Mouse (Mus musculus) forebrain, embryonic 12.5 days (tissue): ENCODE results near the gene Nploc4. TPM values are rescaled to one million over a fixed set of nuclear protein-coding genes. Genes with fewer than 3 reads are reported as not detected.

Experiments
- ATAC-seq: fragments of 200-750 bp; cut with Nextera tagmentation; 2 replicates; pipeline ENCODE4 v1.8.0; 2017; ENCODE audit warnings: moderate TSS enrichment; ENCODE audit not compliant: low FRiP score
- H3K27ac ChIP-seq: fragments of 300-500 bp; sonication (generic); 2 replicates; pipeline ENCODE4 v1.5.1; 2016; ENCODE audit warnings: mild to moderate bottlenecking
- H3K27me3 ChIP-seq: fragments of 300-500 bp; sonication (generic); 2 replicates; pipeline ENCODE4 v1.6.1; 2016; ENCODE audit warnings: mild to moderate bottlenecking
- H3K36me3 ChIP-seq: fragments of 300-500 bp; sonication (generic); replicated peaks from 2 replicates; pipeline ENCODE4 v1.6.1; 2016; ENCODE audit warnings: mild to moderate bottlenecking
- H3K4me1 ChIP-seq: fragments of 300-500 bp; sonication (generic); 2 replicates; pipeline ENCODE4 v1.6.1; 2016
- H3K4me2 ChIP-seq: fragments of 300-500 bp; sonication (generic); 2 replicates; pipeline ENCODE4 v1.6.1; 2016; ENCODE audit warnings: mild to moderate bottlenecking, moderate library complexity
- H3K4me3 ChIP-seq: fragments of 300-500 bp; sonication (generic); replicated peaks from 2 replicates; pipeline ENCODE4 v1.5.1; 2016; ENCODE audit warnings: mild to moderate bottlenecking
- H3K9ac ChIP-seq: fragments of 300-500 bp; sonication (generic); 2 replicates; pipeline ENCODE4 v1.6.1; 2016; ENCODE audit warnings: mild to moderate bottlenecking
- H3K9me3 ChIP-seq: fragments of 300-500 bp; sonication (generic); 2 replicates; pipeline ENCODE4 v1.6.1; 2016
- WGBS: fragments of 180-500 bp; shearing (Covaris S2); methylation state at CpG from one replicate; pipeline ENCODE4 v1.1.7; 2016; 5-methylcytosine and 5-hydroxymethylcytosine counted together
- polyA plus RNA-seq: library from polyadenylated mRNA; unstranded; fragments of >200 nt; fragmentation: Nextera tagmentation; extraction: Ambion mirVana; gene quantifications from 2 replicates; pipeline ENCODE4 v1.2.1, GENCODE M21; 2016

Gene Nploc4
- polyA plus RNA-seq, 1 experiment from 2014 or later: 50.8 TPM

DNA sequence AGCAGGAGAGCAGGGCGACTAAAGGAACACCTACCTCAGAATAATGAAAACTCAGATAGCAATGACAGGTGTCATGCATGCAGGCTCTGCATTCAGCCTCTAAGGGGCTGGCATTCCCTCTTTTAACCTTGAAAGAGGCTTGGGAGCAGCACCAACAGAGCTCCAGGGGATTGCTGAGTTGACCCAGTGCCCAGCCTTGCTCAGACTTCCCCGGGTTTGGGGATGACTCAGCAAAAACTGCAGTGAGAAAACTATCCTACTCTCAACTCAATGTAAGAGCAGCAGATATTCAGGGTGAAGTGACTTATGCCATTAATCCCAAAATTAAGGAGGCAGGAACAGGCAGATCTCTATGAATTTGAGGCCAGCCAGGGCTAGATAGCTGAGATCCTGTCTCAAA is 50.4 kb downstream of the Nploc4 start:
- H3K36me3 ChIP-seq: peaks cover 77% of the 10 kb centered on the region
- ATAC-seq: no peak
- WGBS: 76% methylated on average over 2 of the region's 2 CpGs

DNA sequence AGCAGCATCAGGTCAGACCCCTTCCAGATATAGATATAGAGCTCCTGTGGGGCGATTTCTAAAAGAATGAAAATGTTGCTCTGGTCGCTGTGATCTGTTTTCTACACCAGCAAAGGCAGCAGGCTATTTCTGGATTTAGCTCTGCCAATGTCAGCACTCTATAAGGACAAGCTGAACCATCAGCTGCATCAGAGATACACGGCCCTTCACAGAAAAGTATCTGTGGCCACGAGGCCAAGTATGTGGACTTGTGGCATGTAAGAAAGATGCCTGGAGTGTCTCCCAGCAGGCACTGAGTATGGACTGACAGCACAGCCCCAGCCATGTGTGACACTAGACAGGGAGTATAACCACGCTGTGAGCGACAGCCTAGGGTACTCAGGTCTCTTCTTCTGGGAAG is 50.9 kb downstream of the Nploc4 start:
- 92% methylated on average over 6 of the region's 6 CpGs for WGBS
- Histone ChIP-seq H3K4me3 (no peak overlapping the region), H3K27me3 (no peaks in the 10 kb centered on the region), H3K27ac (no peak overlapping the region), H3K9ac (no peak overlapping the region), H3K36me3 (peaks cover 80% of the 10 kb centered on the region), H3K9me3 (no peaks in the 10 kb centered on the region), H3K4me2 (no peak overlapping the region), H3K4me1 (no peaks in the 10 kb centered on the region)
- no peak for ATAC-seq

More for the DNA sequence above, 50.4 kb downstream of the Nploc4 start:
- Histone ChIP-seq H3K4me3 (no peak overlapping the region), H3K9ac (no peak overlapping the region), H3K27me3 (no peaks in the 10 kb centered on the region), H3K4me1 (no peaks in the 10 kb centered on the region), H3K27ac (no peak overlapping the region), H3K4me2 (no peak overlapping the region), H3K9me3 (no peaks in the 10 kb centered on the region)

DNA sequence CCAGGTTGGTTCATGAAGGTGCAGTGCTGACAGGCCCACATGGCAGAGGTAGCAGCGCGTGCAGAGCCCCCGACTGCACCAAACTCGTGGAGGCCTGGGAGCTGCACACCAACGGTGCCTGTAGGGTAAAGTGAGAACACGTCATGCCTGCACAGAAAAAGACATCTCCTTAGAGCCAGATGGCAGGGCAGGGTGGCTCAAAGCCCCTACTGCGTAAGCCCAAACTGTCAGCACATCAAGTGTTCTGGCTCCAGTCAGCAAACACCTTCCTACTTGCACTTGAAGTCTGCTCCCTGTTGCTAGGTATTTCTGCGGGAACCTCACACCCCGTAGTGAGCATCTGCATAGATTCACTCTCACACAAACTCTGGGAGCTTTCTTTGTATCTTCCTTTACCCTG is 55.0 kb downstream of the Nploc4 start:
- Histone ChIP-seq H3K4me1 (peaks cover 17% of the 10 kb centered on the region), H3K27ac (no peak overlapping the region), H3K9ac (no peak overlapping the region), H3K9me3 (no peaks in the 10 kb centered on the region), H3K36me3 (peaks cover 74% of the 10 kb centered on the region), H3K27me3 (no peaks in the 10 kb centered on the region), H3K4me3 (no peak overlapping the region), H3K4me2 (no peak overlapping the region)
- WGBS: 96% methylated on average over 9 of the region's 9 CpGs
- no peak for ATAC-seq

DNA sequence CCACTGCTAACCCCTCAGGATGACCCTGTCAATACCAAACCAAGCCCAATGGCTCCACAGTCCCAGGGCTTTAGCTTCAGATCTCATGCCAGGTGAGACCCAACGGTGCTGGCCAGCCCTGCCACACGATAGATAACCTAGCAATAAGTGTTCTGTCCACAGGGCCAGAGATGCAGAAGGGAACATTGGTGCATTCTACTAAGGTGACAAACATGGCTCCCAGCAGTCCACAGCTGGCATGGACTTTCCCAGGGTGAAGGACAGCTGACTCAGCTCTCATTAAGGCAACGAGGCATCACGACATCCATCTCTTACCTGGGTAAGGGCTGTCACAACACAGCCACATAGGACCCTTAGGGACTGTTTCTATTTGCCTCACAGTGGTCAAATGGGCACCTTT is 56.4 kb downstream of the Nploc4 start:
- peaks cover 24% of the 10 kb centered on the region for H3K4me1 ChIP-seq
- no peak overlapping the region for H3K9ac ChIP-seq
- no peaks in the 10 kb centered on the region for H3K27me3 ChIP-seq
- 95% methylated on average over 4 of the region's 4 CpGs for WGBS
- no peak overlapping the region for H3K4me2 ChIP-seq
- ATAC-seq: no peak
- peaks cover 73% of the 10 kb centered on the region for H3K36me3 ChIP-seq
- no peak overlapping the region for H3K4me3 ChIP-seq
- no peak overlapping the region for H3K27ac ChIP-seq
- no peaks in the 10 kb centered on the region for H3K9me3 ChIP-seq

GRCm38 (mm10) chr11:120380271-120380670 is 57.2 kb downstream of the Nploc4 start:
- H3K4me3 ChIP-seq: no peak overlapping the region
- no peak for ATAC-seq
- no peaks in the 10 kb centered on the region for H3K27me3 ChIP-seq
- H3K36me3 ChIP-seq: peaks cover 69% of the 10 kb centered on the region
- WGBS: 99% methylated on average over 3 of the region's 3 CpGs
- H3K9ac ChIP-seq: no peak overlapping the region
- no peaks in the 10 kb centered on the region for H3K9me3 ChIP-seq
- no peak overlapping the region for H3K27ac ChIP-seq
- H3K4me2 ChIP-seq: no peak overlapping the region
- H3K4me1 ChIP-seq: peaks cover 24% of the 10 kb centered on the region

DNA sequence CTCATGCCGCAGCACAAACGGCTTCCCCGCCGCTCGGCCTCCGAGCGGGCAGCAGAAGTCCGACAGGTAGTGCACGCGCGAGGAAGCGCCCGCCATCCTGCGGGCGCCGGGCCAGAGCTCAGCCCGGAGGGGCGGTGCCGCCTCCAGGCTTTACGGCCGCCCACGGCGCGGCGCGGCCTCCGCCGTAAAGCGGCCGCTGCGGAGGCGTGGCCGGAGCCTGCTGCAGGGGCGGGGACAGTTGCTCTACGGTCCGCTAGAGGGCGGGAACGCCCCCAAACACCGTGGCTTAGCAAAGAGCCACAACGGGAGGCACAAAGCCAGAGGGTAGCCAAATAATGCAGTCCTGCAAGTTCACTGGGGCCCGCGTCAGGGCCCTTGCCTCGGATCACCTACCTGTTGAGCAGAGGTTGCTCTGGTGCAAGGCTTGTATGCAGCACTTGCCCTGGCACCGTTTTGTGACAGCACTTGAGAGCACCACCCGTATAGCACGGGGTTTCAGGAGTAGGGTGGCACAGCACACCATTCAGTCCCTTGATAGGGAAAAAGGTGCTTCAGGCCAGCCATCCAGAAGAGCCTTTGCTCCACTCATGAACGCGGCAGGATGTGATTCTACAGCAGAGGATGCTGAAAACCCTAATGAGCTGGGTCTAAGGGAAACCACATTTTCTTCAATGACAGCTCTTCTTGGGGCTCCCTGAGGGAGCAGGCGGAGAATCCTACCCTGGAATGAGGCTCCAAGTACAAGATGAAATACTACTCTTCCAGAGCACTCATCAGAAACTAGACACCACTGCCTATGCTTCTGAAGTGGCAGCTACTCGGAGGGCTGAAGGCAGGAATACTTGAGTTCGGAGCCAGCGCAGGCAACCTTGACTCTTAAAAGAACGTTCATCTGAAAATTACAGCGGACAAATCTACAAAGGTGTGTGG is 58.6 kb downstream of the Nploc4 start, which contains the start of gene Faap100:
Gene Faap100, minus strand, starts transcription at position 154 of the 930 bp plus-strand sequence.
- 10% methylated on average over 53 of the region's 54 CpGs for WGBS

DNA sequence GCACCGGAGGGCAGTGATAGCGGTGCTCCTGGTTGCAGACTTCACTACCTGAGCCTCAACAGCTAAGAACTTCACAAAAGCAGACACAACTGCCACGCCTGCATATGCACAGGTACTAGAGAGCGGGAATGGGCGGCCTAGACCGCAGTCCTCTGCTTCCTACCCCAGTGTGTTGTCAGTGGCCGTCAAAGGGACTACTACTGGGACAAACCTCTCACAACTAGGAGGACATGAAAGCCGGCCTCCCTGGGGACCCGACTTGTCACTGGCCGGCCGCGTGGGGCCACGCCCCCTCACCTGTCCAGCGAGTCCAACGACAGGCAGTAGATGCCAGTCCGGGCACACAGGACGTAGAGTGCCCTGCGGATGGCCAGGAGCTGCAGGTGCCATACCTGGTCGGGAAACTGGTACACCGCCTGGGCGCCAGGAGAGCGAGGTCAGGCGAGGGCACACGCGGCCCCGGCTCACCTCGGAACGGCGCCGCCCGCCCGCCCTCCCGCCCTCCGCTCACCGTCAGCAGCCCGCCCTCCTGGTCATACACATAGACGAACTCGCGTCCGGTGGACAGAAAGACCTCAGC is 59.4 kb downstream of the Nploc4 start:
- H3K9me3 ChIP-seq: no peaks in the 10 kb centered on the region
- H3K9ac ChIP-seq: peak overlapping the region; percentile 85
- peaks cover 69% of the 10 kb centered on the region for H3K36me3 ChIP-seq
- H3K27me3 ChIP-seq: no peaks in the 10 kb centered on the region
- peak overlapping the region; percentile 76 for H3K27ac ChIP-seq
- peak overlapping the region; percentile 99 for H3K4me2 ChIP-seq
- 3% methylated on average over 40 of the region's 40 CpGs for WGBS
- peaks cover 24% of the 10 kb centered on the region for H3K4me1 ChIP-seq
- peak overlapping the region; percentile 88 for H3K4me3 ChIP-seq
- peak; percentile 32 for ATAC-seq

More for the DNA sequence above, 58.6 kb downstream of the Nploc4 start, which contains the start of gene Faap100:
- Histone ChIP-seq H3K27ac (peak within 1 kb of the TSS; percentile 76), H3K9me3 (no peaks in the 10 kb centered on the region), H3K4me3 (peak within 1 kb of the TSS; percentile 88), H3K9ac (peak within 1 kb of the TSS; percentile 85), H3K4me1 (peaks cover 24% of the 10 kb centered on the region), H3K36me3 (peaks cover 69% of the 10 kb centered on the region), H3K4me2 (peak within 1 kb of the TSS; percentile 99), H3K27me3 (no peaks in the 10 kb centered on the region)
- peak; percentile 91 for ATAC-seq

GRCm38 (mm10) chr11:120377337-120377736 is 60.2 kb downstream of the Nploc4 start:
- WGBS: 72% methylated on average over 10 of the region's 10 CpGs
- Histone ChIP-seq H3K9me3 (no peaks in the 10 kb centered on the region), H3K4me2 (peak overlapping the region; percentile 99), H3K4me3 (peak overlapping the region; percentile 88), H3K4me1 (peaks cover 24% of the 10 kb centered on the region), H3K9ac (peak overlapping the region; percentile 85), H3K27ac (no peak overlapping the region), H3K27me3 (no peaks in the 10 kb centered on the region), H3K36me3 (peaks cover 69% of the 10 kb centered on the region)
- no peak for ATAC-seq

DNA sequence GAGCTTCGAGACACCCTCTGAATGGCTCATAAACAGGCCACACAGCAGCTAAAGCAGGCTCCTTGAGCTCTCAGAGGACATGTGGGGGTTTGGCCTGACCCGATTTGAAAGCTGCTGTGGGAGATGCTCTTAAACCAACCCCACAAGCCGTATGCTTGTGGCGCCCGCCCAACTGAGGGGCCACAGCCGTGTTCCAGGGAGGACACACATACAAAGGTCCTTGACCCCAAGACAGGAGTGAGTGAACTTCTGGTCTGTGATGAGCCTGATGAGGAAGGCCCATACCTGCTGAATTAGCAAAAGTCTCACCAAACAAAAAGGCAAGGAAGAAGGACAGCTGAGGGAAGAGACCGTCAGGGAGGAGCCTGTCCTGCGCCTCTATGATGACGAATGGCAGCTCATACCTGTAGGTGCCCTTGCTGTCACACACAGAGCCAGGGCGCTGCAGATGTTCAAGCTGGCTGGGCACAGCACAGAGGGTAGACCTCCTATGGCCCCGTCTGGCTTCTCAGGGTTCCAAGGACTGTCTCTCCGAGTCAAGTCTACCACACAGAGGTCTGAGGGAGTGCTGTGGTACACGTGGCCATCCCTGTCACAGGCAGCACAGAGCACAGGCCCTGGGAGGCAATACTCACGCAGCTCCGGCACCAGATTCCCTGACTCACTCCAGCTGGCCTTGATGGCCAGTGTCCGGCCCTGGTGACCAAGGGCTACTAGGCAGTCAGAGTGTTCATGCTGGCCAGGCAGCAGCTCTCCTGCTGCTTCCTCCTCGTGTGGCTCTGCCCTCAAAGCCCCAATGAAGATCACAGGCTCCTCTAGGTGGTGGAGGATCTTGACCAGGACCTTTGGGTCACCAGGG is 61.0 kb downstream of the Nploc4 start:
- H3K36me3 ChIP-seq: peaks cover 69% of the 10 kb centered on the region
- H3K4me3 ChIP-seq: no peak overlapping the region
- H3K9ac ChIP-seq: no peak overlapping the region
- peak overlapping the region; percentile 99; the same call in 1 of the 2 replicates for H3K4me2 ChIP-seq
- 87% methylated on average over 17 of the region's 17 CpGs for WGBS
- H3K27ac ChIP-seq: no peak overlapping the region
- ATAC-seq: no peak
- H3K4me1 ChIP-seq: peaks cover 24% of the 10 kb centered on the region
- H3K27me3 ChIP-seq: no peaks in the 10 kb centered on the region
- no peaks in the 10 kb centered on the region for H3K9me3 ChIP-seq

DNA sequence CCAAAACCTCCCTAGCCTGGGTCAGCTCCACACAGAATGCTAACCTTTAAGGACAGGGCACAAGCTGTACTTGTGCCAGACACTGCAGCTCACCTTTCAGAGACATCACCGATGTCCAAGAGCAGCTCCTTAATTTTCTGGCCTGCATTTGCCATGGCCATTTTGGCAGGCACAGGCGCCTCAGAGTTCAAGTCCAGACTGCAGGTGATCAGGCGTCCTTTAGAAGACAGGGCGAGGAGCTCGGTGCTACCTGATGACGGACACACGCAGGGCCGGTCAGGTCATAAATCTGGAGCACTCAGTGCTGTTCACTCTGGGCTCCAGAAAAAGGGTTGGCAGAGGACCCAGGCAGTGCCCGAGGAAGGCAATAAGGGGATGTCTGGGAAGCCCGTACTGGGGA is 62.2 kb downstream of the Nploc4 start:
- H3K9me3 ChIP-seq: no peaks in the 10 kb centered on the region
- peaks cover 24% of the 10 kb centered on the region for H3K4me1 ChIP-seq
- WGBS: 95% methylated on average over 10 of the region's 10 CpGs
- no peak overlapping the region for H3K4me2 ChIP-seq
- H3K27me3 ChIP-seq: no peaks in the 10 kb centered on the region
- no peak overlapping the region for H3K4me3 ChIP-seq
- no peak overlapping the region for H3K9ac ChIP-seq
- H3K36me3 ChIP-seq: peaks cover 65% of the 10 kb centered on the region
- H3K27ac ChIP-seq: no peak overlapping the region
- ATAC-seq: no peak

DNA sequence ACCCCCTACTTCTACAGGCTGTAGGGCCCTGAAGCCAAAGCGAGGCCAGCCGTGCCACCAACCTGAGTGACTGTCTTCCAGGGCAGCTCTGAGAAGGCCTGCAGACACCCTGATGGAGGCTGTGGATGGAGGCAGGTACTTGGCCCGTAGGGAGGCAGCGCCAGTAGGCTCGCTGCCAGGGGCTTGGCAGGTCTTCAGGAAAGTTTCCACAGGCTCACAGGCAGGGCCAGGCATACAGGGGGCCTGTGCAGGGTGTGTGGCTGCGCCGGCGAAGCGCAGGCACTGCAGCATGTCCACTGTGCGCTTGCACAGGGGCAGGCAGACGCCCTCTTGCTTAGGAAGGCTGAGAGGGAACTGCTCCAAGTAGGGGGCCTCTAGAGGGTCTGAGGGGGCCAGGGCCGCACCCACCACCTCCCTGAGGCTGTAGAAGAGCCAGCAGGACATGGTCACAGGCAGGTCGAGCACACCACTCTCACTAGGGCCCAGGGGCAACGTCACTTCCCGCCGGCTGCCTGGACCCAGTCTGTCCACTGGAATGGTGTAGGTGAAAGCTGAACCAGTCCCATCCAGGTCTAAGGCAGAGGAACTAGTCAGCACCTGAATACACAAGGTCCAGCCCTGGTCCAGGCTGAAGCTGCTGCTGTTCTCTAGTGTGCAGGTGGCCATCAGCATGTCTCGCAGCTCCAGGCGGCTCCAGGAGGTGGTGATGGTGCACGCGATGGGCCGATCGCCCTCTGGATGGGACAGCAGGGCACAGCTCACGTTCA is 63.5 kb downstream of the Nploc4 start:
- H3K9ac ChIP-seq: no peak overlapping the region
- no peak for ATAC-seq
- H3K27ac ChIP-seq: no peak overlapping the region
- WGBS: 90% methylated on average over 23 of the region's 23 CpGs
- H3K4me2 ChIP-seq: no peak overlapping the region
- H3K9me3 ChIP-seq: no peaks in the 10 kb centered on the region
- H3K4me1 ChIP-seq: peaks cover 25% of the 10 kb centered on the region
- peaks cover 73% of the 10 kb centered on the region for H3K36me3 ChIP-seq
- H3K4me3 ChIP-seq: no peak overlapping the region
- no peaks in the 10 kb centered on the region for H3K27me3 ChIP-seq
